Mouse (Mus musculus) gonadal fat pad, adult 2 months (tissue): ENCODE measurements at regions not wholly inside any gene's neighbourhood (a gene's known extent, or its start where the extent isn't known, plus 50 kb on each side); places are given as distances from the start of the nearest gene placed in this dataset.

ENCODE experiments used
- DNase-seq: peaks from one replicate; pipeline ENCODE4 v3.0.0-alpha.2; 2012; ENCODE audit warnings: low read depth

- no peak for DNase-seq
These were observed 282.0 kb downstream of the Gm49356 start for GRCm38 (mm10) chr15:59171120-59171519.

GRCm38 (mm10) chr15:59173452-59174245, 284.6 kb downstream of the Gm49356 start:
- no peak for DNase-seq

DNA sequence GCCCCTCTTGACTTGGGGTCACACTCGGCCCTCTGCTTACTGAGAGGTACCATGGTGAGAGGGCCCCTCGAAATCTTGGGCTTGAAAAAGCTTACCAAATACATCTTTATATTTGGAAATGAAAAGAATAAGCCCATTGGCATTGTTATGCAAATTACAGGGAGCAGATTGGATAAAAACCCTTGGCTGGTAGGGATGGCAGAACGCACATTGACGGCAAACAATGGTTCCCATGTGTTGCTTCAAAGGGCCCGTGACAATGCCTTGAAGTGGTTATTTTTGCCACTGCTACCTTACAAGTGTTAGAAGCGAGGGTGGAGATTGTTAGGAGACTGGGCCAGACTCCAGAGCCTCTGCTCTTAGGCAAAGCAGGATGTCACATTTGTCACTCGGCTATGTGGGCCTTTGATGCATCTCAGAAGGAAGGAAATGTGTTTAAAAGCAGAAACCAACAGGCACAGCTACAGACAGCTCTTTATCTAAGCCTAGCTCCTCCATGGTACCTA, 285.2 kb downstream of the Gm49356 start:
- DNase-seq: no peak

- DNase-seq: no peak
These were observed 285.9 kb downstream of the Gm49356 start for GRCm38 (mm10) chr15:59174893-59175531.

GRCm38 (mm10) chr15:59180076-59180475, 291.0 kb downstream of the Gm49356 start:
- no peak for DNase-seq

GRCm38 (mm10) chr15:59184461-59184860, 295.4 kb downstream of the Gm49356 start:
- DNase-seq: no peak

- no peak for DNase-seq
These were observed 298.5 kb downstream of the Gm49356 start for GRCm38 (mm10) chr15:59187566-59187965.

DNA sequence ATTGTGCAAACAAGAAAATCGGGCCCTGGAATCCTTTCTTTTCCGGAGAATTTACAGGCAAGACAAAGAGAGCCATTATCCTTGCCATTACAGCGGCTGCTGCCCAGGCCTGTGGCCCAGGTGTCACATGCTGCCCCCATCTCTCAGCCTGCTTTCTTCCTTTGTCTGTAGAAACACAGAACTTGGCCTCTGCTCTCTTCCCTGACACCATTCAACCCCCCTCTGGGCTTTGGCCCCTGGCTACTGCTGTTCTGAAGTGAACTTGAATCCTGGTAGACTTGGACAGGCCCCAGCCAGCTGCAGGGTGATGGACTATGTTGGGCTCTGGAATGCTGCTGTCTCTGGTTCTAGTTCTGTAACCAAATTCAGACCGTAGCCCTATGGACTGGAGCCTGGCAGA, 299.3 kb downstream of the Gm49356 start:
- DNase-seq: no peak

DNA sequence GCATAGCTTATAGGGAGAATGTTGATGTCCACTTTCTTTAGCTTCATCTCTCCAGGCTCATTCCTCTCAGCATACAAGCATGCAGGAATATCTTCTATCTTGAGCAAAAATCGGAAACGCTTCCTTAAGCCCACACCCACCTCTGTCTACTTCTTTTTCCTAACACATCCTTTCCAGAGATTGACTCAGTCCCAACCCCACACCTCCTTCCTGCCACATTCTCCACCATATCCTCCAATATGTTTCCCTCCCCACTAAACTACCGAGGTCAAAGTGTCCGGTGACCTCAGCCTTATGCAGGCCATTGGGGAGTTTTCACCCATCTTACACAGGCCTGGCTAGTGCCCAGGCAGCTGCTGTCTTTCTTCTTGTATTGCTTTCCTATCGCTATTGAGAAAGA, 301.4 kb downstream of the Gm49356 start:
- no peak for DNase-seq

DNA sequence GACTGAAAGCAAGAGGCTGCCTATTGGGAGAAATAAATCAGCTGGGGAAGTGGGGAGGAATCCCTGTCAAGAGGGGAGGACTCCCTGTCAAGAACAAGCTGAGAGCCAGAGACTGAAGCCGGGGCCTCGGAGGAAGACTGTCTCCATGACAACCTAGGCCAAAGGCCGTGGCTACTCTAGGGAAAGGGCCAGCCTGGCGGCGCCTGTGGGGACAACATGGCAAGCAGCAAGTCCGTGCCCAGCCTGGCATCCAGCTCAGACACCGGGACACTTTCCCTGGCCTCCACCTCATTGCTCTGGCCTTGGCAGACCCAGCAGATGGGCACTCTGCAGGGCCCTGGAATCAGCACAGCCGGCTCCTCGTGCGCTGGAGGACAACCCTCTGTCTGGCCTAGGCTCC, 305.3 kb downstream of the Gm49356 start:
- DNase-seq: no peak

- DNase-seq: no peak
These were observed 307.3 kb downstream of the Gm49356 start for GRCm38 (mm10) chr15:59196351-59196750.

DNA sequence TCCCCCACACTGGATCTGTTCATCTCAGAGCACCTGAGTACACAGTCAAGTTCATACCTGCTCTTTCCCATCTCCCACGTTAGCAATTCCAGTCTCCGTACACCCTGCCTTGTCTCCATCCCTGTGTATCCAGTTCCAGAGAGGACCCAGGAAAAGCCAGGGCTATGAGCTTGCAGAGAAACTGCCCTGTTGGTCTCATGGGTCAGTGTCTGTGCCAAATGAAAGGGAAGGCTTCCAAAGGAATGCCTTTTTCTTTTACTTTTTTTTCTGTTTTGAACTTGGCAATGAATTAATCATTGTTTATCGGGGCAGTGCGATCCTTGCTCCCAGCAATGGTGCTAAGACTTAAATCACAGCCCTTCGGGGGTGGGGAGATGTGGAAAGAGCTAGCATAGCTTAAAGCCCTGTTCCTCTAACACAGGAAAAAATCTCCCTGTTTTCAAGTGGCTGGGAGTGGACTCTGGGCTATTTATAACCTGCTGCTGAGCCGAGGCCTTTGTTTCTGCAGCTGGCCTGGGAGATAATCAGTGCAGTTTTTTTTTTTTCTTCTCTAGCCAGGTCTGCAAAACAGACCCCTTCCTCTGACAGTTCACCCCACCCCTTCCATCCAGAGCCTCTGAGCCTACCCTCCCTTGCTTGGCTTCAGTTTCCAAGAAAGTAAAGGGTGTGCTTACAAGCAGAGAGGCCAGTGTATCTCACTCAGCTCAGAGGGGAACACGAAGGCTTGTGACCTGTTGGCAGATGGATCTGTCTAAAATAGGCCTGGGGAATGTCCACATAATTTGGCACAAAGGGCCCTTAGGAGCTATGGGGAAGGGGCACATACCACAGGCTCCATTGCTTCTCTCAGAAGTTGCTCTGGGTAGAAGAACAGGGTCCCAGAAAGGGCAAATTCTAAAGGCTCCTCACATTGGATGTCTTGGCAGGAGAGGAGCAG, 308.6 kb downstream of the Gm49356 start:
- no peak for DNase-seq

- no peak for DNase-seq
These were observed 312.3 kb downstream of the Gm49356 start for GRCm38 (mm10) chr15:59201386-59201785.

DNA sequence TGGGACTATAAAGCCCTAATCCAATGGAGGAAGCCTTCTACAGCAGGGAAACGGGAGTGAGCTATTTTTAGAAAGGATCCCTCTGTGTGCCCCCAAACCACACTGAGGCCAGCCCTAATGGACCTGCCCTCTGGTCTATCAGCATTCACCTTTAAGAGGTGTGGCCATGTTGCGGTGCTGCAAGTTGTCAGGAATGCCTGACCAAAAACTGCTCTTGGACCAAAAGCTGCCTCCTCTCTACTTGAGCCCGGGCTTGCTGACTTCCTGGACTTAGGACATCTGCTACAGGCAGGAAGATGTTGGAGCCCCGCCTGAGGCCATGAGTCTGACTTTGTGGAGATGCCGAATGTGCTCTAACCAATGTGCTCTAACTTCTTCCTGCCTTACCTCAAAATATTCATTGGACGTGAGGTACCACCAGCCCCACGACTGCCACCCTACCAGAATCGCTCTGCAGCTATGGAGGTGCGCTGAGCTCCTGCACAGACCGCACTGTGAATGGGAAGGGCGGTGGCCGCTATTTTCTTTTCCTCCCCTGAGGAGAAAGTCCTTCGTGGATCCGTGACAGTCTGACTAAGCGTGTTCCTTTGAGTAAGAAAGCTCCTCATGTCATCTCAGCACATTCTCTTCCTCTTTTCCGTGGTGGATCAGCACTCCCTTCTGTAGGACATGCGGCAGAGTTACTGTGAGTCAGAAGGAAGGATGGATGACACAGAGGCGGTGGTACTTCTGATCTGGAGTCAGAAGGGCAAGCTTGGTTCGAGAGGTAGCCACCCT, 313.0 kb downstream of the Gm49356 start:
- DNase-seq: no peak

GRCm38 (mm10) chr15:59203097-59203849, 314.2 kb downstream of the Gm49356 start:
- no peak for DNase-seq

DNA sequence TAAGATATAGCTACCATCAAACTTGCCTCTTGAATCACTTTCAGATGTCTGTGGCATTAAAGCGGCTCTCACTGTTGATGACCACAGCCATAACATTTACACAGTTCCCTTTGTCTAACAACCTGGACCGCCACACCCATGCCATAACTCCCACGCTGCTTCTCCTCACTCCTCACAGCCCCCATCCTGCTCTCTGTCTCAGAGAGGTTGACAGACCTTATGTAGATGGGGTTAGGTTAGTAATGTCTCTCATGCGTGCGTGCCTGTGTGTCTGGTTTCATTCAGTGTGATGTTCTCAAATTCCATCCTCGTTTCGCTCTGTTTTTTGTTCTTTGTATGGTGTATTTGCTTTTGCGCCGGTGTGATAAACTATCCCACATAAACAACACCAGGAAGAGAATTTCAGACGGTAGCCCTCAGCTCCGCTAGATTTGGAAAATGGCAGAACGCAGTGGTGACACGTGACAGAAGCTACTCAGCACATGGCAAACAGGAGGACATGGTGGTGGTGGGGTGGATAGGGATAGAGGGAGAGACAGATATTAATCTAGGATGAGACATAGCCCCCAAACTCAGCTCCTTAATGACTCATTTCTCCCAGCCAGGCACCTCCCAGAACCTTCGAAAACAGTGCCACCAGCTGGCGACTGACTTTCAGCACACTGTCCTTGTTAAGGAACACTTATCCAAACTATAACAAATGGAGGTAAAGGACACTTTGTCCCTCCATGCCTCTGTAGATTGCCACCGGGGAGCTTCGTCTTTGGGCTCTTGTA, 314.9 kb downstream of the Gm49356 start:
- no peak for DNase-seq

DNA sequence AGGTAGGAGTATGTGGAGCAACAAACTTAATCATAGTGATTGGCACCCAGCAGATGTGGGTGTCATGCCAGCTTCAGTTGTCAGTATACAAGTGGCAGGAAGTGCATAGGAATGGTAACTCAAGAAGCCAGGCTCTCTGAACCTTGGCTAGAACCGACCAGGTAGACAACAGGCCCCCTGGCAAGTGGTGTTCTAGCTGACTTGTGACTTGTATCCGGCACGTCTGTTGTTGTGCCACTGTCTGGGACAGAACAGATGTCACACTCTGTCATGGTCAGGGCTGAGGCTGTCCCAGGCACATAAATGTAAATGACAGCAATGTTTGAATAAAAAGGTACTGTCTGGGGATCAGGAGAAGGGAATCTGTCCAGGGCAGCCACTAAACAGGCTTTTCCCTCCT, 316.0 kb downstream of the Gm49356 start:
- no peak for DNase-seq

DNA sequence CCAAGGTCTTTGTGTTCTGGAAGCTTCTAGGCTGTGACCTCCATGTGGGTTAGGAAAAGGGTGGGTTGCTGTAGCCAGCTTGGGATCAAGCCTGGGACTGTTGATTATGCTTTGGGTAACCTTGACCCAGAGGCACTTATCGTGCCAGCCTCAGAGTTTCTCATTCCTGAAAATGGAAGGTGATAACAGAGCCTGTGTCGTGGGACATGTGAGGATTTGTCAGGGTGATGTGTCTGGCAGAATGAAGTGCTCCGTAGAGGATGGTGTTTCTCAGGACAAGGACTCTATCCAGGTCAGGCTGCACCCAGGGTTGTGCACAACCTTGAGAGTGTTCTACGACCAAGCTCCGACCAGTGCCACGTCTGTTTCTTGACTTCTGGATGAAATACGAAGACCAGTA, 316.4 kb downstream of the Gm49356 start:
- no peak for DNase-seq

- no peak for DNase-seq
These were observed 317.5 kb downstream of the Gm49356 start for GRCm38 (mm10) chr15:59206636-59207035.

- DNase-seq: no peak
These were observed 318.9 kb downstream of the Gm49356 start for GRCm38 (mm10) chr15:59207976-59208375.
